Mouse (Mus musculus) cerebellum, adult 2 months (tissue): ENCODE results near the gene Cdc42bpb.

ENCODE experiments used
- CTCF ChIP-seq: fragments of 200-500 bp; IDR thresholded peaks from 2 replicates; pipeline ENCODE4 v1.5.1; 2011; ENCODE audit warnings: low read depth, mild to moderate bottlenecking, control low read depth, low read length, moderate library complexity, borderline replicate concordance; ENCODE audit not compliant: insufficient read depth
- POLR2A ChIP-seq: fragments of 200-500 bp; IDR thresholded peaks from 2 replicates; pipeline ENCODE4 v1.6.1; 2011; ENCODE audit warnings: low read length, control low read depth, borderline replicate concordance; ENCODE audit not compliant: insufficient read depth

DNA sequence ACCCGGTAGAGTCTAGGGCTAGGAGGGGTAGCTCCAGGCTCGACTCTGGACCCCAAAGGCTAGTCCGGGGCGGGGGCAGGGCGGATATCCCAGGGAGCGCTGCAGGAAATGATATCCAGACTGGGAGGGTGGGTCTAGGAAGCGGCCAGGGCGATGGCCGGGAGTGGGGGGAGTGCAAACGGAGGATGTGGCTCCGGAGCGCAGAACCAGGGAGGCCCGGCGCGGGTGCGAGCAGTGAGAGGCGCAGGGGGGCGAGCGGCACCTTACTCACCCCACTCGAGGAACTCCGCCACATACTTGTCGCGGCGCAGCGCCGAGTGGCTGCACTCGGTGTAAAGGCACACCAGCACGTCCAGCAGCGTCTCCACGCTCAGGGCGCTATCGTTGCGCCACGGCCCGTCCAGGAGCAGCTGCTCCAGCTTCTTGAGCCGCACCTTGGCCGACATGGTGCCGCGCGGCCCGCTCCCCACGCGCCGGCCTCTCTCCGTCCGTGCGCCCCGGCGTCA lies 639 bp downstream of the Cdc42bpb start:
- TF ChIP-seq POLR2A: no peak
- no peak for TF ChIP-seq CTCF
